ENCODE assay signal across 8 mouse cellular contexts in the genomic region with DNA sequence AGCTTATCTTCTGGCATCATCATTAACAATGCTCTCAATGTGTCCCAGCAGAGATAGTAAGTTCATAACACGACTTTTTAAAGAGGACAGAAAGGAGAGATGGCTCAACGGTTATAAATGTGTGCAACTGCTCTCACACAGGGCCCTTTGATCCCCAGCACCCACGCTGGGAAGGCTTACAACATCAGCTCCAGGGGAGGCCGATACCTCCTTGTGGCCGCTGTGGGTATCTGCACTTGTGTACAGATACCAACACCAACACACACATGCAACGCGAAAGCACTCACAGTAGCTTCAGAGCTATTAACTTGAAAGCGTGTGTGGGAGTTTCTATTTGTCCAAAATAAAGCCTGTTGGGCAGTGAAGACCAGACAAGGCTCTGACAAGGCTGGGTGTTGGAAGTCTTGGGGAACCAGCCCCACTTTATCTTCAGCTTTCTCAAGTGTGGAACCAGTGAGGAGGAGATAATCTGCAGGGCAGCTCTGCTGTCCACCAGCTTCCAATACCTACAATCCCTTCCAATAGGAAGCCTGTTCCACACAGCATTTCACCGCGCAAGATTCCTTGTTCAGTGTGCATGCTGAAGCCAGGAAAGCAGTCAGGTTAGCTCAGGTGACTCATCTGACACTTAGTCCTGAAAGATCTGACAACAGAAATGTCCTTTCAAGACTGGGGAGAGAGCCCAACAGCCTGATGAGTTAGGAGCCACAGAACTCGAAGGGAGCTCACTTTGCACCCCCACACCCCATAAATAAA. TPM values are rescaled to one million over a fixed set of nuclear protein-coding genes. Genes with fewer than 3 reads are reported as not detected.
A peak's percentile ranks its signal among the peaks of the same experiment; 100 is the strongest.
DNase-seq lines count a peak whose midpoint lies in the region; ATAC-seq and TF ChIP-seq lines count a peak whose summit lies in the region.

No protein-coding gene starts in this region.

- peak overlapping the region; percentile 93 for H3K4me2 ChIP-seq in embryonic facial prominence, embryonic 14.5 days (ENCODE audit: low read depth, low read length)
- H3K4me2 ChIP-seq in intestine, postnatal 0 days (replicated peaks; ENCODE audit: low read depth) = peak overlapping the region; percentile 98

- peaks cover 12% of the 10 kb centered on the region for H3K4me1 ChIP-seq in testis, adult 2 months (ENCODE audit: control insufficient read depth, insufficient read depth, low read length)
- peaks cover 13% of the 10 kb centered on the region for H3K4me1 ChIP-seq in embryonic facial prominence, embryonic 14.5 days (ENCODE audit: control insufficient read depth, insufficient read depth, low read length)
- 0 out of 2 replicates have a peak, but pooled peaks cover 6% of the 10 kb centered on the region for H3K4me1 ChIP-seq in intestine, postnatal 0 days (replicated peaks; ENCODE audit: control insufficient read depth, insufficient read depth, low read length)
- H3K4me1 ChIP-seq in midbrain, embryonic 10.5 days = peaks cover 30% of the 10 kb centered on the region

- no peaks in the 10 kb centered on the region for H3K27me3 ChIP-seq in testis, adult 2 months (ENCODE audit: control insufficient read depth, insufficient read depth, low read length)
- H3K27me3 ChIP-seq in embryonic facial prominence, embryonic 14.5 days (replicated peaks; ENCODE audit: control insufficient read depth, insufficient read depth, low read length) = no peaks in the 10 kb centered on the region
- no peaks in the 10 kb centered on the region for H3K27me3 ChIP-seq in intestine, postnatal 0 days (replicated peaks; ENCODE audit: control insufficient read depth, insufficient read depth, low read length)
- no peaks in the 10 kb centered on the region for H3K27me3 ChIP-seq in midbrain, embryonic 10.5 days (ENCODE audit: low read depth, poor library complexity, severe bottlenecking)

- H3K9ac ChIP-seq in embryonic facial prominence, embryonic 14.5 days (ENCODE audit: low read depth, low read length) = peak overlapping the region; percentile 84; the same call in 1 of the 2 replicates
- H3K9ac ChIP-seq in intestine, postnatal 0 days (ENCODE audit: low read depth, low read length) = no peak overlapping the region

- 77% methylated on average over 11 of the region's 11 CpGs for WGBS in embryonic facial prominence, embryonic 14.5 days
- 55% methylated on average over 11 of the region's 11 CpGs for WGBS in intestine, postnatal 0 days
- 77% methylated on average over 11 of the region's 11 CpGs for WGBS in midbrain, embryonic 10.5 days

- H3K27ac ChIP-seq in testis, adult 2 months (ENCODE audit: control insufficient read depth, insufficient read depth, low read depth, low read length) = no peak overlapping the region
- H3K27ac ChIP-seq in embryonic facial prominence, embryonic 14.5 days (replicated peaks; ENCODE audit: low read depth, low read length) = no peak overlapping the region
- H3K27ac ChIP-seq in intestine, postnatal 0 days (ENCODE audit: low read depth, low read length) = no peak overlapping the region
- H3K27ac ChIP-seq in midbrain, embryonic 10.5 days (replicated peaks) = no peak overlapping the region

- ATAC-seq in embryonic facial prominence, embryonic 14.5 days (ENCODE audit: low read depth) = no peak
- ATAC-seq in intestine, postnatal 0 days = no peak

- no peaks in the 10 kb centered on the region; the same call in 1 of the 2 replicates for H3K36me3 ChIP-seq in testis, adult 2 months (ENCODE audit: control insufficient read depth, insufficient read depth, low read length)
- H3K36me3 ChIP-seq in embryonic facial prominence, embryonic 14.5 days (ENCODE audit: control insufficient read depth, insufficient read depth, low read length) = peaks cover 8% of the 10 kb centered on the region
- no peaks in the 10 kb centered on the region for H3K36me3 ChIP-seq in intestine, postnatal 0 days (ENCODE audit: control insufficient read depth, insufficient read depth)
- H3K36me3 ChIP-seq in midbrain, embryonic 10.5 days = peaks cover 22% of the 10 kb centered on the region

- H3K4me3 ChIP-seq in testis, adult 2 months (ENCODE audit: control insufficient read depth, low read depth, low read length) = peak overlapping the region; percentile 7; the same call in 1 of the 2 replicates
- H3K4me3 ChIP-seq in embryonic facial prominence, embryonic 14.5 days (ENCODE audit: low read depth, low read length) = peak overlapping the region; percentile 84
- H3K4me3 ChIP-seq in intestine, postnatal 0 days (ENCODE audit: low read depth, low read length) = peak overlapping the region; percentile 67; the same call in 1 of the 2 replicates
- peak overlapping the region; percentile 94 for H3K4me3 ChIP-seq in midbrain, embryonic 10.5 days

- no peak for DNase-seq in testis, postnatal 10 days (ENCODE audit: low spot score)
- no peak for DNase-seq in embryonic facial prominence, embryonic 14.5 days (ENCODE audit: low spot score)
- no peak for DNase-seq in midbrain, embryonic 10.5 days (ENCODE audit: low spot score)
- peak; percentile 73 for DNase-seq in thymus, postnatal 25 days
- DNase-seq in urinary bladder, postnatal 14 days (ENCODE audit: low spot score) = no peak
- DNase-seq in adrenal gland, adult 8-10 months = no peak

- no peak for TF ChIP-seq POLR2A in testis, adult 2 months (IDR thresholded peaks at IDR 0.05; ENCODE audit: control insufficient read depth, low read depth, low read length)

- no peaks in the 10 kb centered on the region for H3K9me3 ChIP-seq in embryonic facial prominence, embryonic 14.5 days (ENCODE audit: control insufficient read depth, low read length)
- no peaks in the 10 kb centered on the region for H3K9me3 ChIP-seq in intestine, postnatal 0 days (ENCODE audit: control insufficient read depth)
- no peaks in the 10 kb centered on the region for H3K9me3 ChIP-seq in midbrain, embryonic 10.5 days (replicated peaks)

- peak; percentile 29; the same call in 1 of the 2 replicates for TF ChIP-seq CTCF in testis, adult 2 months (IDR thresholded peaks at IDR 0.05; ENCODE audit: control insufficient read depth, insufficient read depth, insufficient replicate concordance, low read depth, low read length)
- TF ChIP-seq CTCF in intestine, postnatal 0 days (IDR thresholded peaks at IDR 0.05; ENCODE audit: low read depth) = peak; percentile 77

RNA-seq across cellular contexts. Expression of gene Dgke, which starts 8.0 kb away (rescaled TPM):
- polyA plus RNA-seq in testis, adult 2 months (2012; rRNA removed) = 2.9 and 4.0 TPM in 2 replicates
- 3.0 and 3.6 TPM in 2 replicates for polyA plus RNA-seq in embryonic facial prominence, embryonic 14.5 days (2014; fragmentation: Nextera tagmentation; extraction: Ambion mirVana)
- polyA plus RNA-seq in intestine, postnatal 0 days (2015; fragmentation: Nextera tagmentation; extraction: Ambion mirVana) = 1.7 and 2.0 TPM in 2 replicates
- 4.2 and 6.1 TPM in 2 replicates for polyA plus RNA-seq in midbrain, embryonic 10.5 days (2016; fragmentation: Nextera tagmentation; extraction: Ambion mirVana)
- total RNA-seq in adrenal gland, adult 8-10 months (2022) = 10 to 100 TPM; 10.7 to 17.0 (median 14.3) TPM

RNA-seq across cellular contexts. Expression of gene Gm525, which starts 14.9 kb away (rescaled TPM):
- 10.4 and 17.4 TPM in 2 replicates for polyA plus RNA-seq in testis, adult 2 months (2012; rRNA removed)
- polyA plus RNA-seq in embryonic facial prominence, embryonic 14.5 days (2014; fragmentation: Nextera tagmentation; extraction: Ambion mirVana) = 1.2 and 1.7 TPM in 2 replicates
- 0.93 and 1.7 TPM in 2 replicates for polyA plus RNA-seq in intestine, postnatal 0 days (2015; fragmentation: Nextera tagmentation; extraction: Ambion mirVana)
- not detected in 2 replicates for polyA plus RNA-seq in midbrain, embryonic 10.5 days (2016; fragmentation: Nextera tagmentation; extraction: Ambion mirVana)
- not detected for total RNA-seq in adrenal gland, adult 8-10 months (2022)

RNA-seq across cellular contexts. Expression of gene Trim25, which starts 59.5 kb away (rescaled TPM):
- polyA plus RNA-seq in testis, adult 2 months (2012; rRNA removed) = 4.3 and 4.6 TPM in 2 replicates
- polyA plus RNA-seq in embryonic facial prominence, embryonic 14.5 days (2014; fragmentation: Nextera tagmentation; extraction: Ambion mirVana) = 9.0 and 9.6 TPM in 2 replicates
- polyA plus RNA-seq in intestine, postnatal 0 days (2015; fragmentation: Nextera tagmentation; extraction: Ambion mirVana) = 24.2 and 26.2 TPM in 2 replicates
- polyA plus RNA-seq in midbrain, embryonic 10.5 days (2016; fragmentation: Nextera tagmentation; extraction: Ambion mirVana) = 3.0 and 3.3 TPM in 2 replicates
- 100 to 1,000 TPM; 136 to 188 (median 157) TPM for total RNA-seq in adrenal gland, adult 8-10 months (2022)

Comparison
In these comparisons a context has a peak if more than half of its experiments do, and no peak if none do; other contexts are left out.
1. H3K4me3 ChIP-seq: peak in every context shown above with its lines; median percentile 94 in midbrain, embryonic 10.5 days; 84 in embryonic facial prominence, embryonic 14.5 days; 67 in intestine, postnatal 0 days; 7 in testis, adult 2 months.